Mouse (Mus musculus) CH12.LX (cell line): ENCODE results near the gene Ethe1. TPM values are rescaled to one million over a fixed set of nuclear protein-coding genes. Genes with fewer than 3 reads are reported as not detected.

Experiments
- DNase-seq: peaks from one replicate; pipeline ENCODE4 v3.0.0-alpha.2; 2013; ENCODE audit errors: extremely low read depth
- H3K27ac ChIP-seq: 2 replicates; pipeline ENCODE4 v1.5.1; 2012; ENCODE audit warnings: low read depth, mild to moderate bottlenecking, control low read depth, moderate library complexity; ENCODE audit not compliant: insufficient read depth
- H3K27me3 ChIP-seq: replicated peaks from 2 replicates; pipeline ENCODE3; 2012; ENCODE audit warnings: inconsistent platforms
- H3K36me3 ChIP-seq, 2 experiments: replicated peaks in 1 of 2; 2 replicates each; pipeline versions ENCODE3 to v1.6.1; 2012; ENCODE audit warnings: inconsistent platforms in 1 of 2, low read length in 1 of 2, mild to moderate bottlenecking in 1 of 2, mixed read lengths in 1 of 2, moderate library complexity in 1 of 2; ENCODE audit not compliant: control insufficient read depth in 1 of 2, insufficient read depth in 1 of 2
- H3K4me1 ChIP-seq, 2 experiments: 2 replicates each; pipeline ENCODE4 v1.6.1; 2012; ENCODE audit warnings: inconsistent platforms in 1 of 2, moderate library complexity in 1 of 2; ENCODE audit not compliant: insufficient read depth in 2 of 2, control insufficient read depth in 1 of 2
- H3K4me2 ChIP-seq: 2 replicates; pipeline ENCODE4 v1.6.1; 2012; ENCODE audit warnings: low read depth, mild to moderate bottlenecking, control low read depth; ENCODE audit not compliant: poor library complexity, insufficient read depth, severe bottlenecking
- H3K4me3 ChIP-seq, 3 experiments: fragments of 150-350 bp in 1 of 3; sonication (generic) in 1 of 3; replicated peaks in 1 of 3; 2 replicates each; pipeline versions ENCODE3 to v1.5.1; 2011 to 2012; ENCODE audit warnings: low read depth in 2 of 3, low read length in 2 of 3, mild to moderate bottlenecking in 2 of 3, moderate library complexity in 2 of 3, control low read depth in 1 of 3, improper control_type of control experiment in 1 of 3, inconsistent platforms in 1 of 3, mixed read lengths in 1 of 3; ENCODE audit not compliant: poor library complexity in 1 of 3
- H3K79me2 ChIP-seq: replicated peaks from 2 replicates; pipeline ENCODE4 v1.6.1; 2012; ENCODE audit warnings: mild to moderate bottlenecking, moderate library complexity; ENCODE audit not compliant: control insufficient read depth, poor library complexity, insufficient read depth, severe bottlenecking; ENCODE audit errors: extremely low read depth
- H3K9ac ChIP-seq: 2 replicates; pipeline ENCODE4 v1.6.1; 2012; ENCODE audit warnings: low read depth, mild to moderate bottlenecking, control low read depth, moderate library complexity; ENCODE audit not compliant: insufficient read depth
- H3K9me3 ChIP-seq: replicated peaks from 2 replicates; pipeline ENCODE3; 2012; ENCODE audit warnings: low read length, inconsistent platforms, mixed read lengths
- BHLHE40 ChIP-seq: IDR thresholded peaks from 2 replicates; pipeline ENCODE4 v1.6.1; 2011; ENCODE audit warnings: mild to moderate bottlenecking, low read depth, low read length, improper control_type of control experiment
- CHD1 ChIP-seq: IDR thresholded peaks from 2 replicates; pipeline ENCODE4 v1.6.1; 2012; ENCODE audit warnings: low read depth, low read length, improper control_type of control experiment, inconsistent platforms
- CHD2 ChIP-seq: IDR thresholded peaks from 2 replicates; pipeline ENCODE4 v1.6.1; 2011; ENCODE audit warnings: low read length, improper control_type of control experiment
- CTCF ChIP-seq, 2 experiments: IDR thresholded peaks in 1 of 2; conservative IDR thresholded peaks in 1 of 2; 2 replicates each; pipeline ENCODE4 v1.5.1; 2011 to 2012; ENCODE audit warnings: low read depth in 2 of 2, low read length in 2 of 2, improper control_type of control experiment in 1 of 2, inconsistent platforms in 1 of 2, mild to moderate bottlenecking in 1 of 2, moderate library complexity in 1 of 2
- EP300 ChIP-seq: IDR thresholded peaks from 2 replicates; pipeline ENCODE4 v1.6.1; 2011; ENCODE audit warnings: low read length, improper control_type of control experiment
- HCFC1 ChIP-seq: IDR thresholded peaks from 2 replicates; pipeline ENCODE4 v1.6.1; 2012; ENCODE audit warnings: low read depth, mild to moderate bottlenecking, inconsistent platforms, low read length, improper control_type of control experiment
- JUN ChIP-seq: IDR thresholded peaks from 2 replicates; pipeline ENCODE4 v1.6.1; 2011; ENCODE audit warnings: low read depth, mild to moderate bottlenecking, low read length, improper control_type of control experiment, moderate library complexity; ENCODE audit not compliant: insufficient read depth
- JUND ChIP-seq: conservative IDR thresholded peaks from 2 replicates; pipeline ENCODE4 v1.6.1; 2011; ENCODE audit warnings: low read depth, low read length, improper control_type of control experiment
- KAT2A ChIP-seq: IDR thresholded peaks from 2 replicates; pipeline ENCODE4 v1.6.1; 2012; ENCODE audit warnings: low read length, improper control_type of control experiment, inconsistent platforms; ENCODE audit not compliant: insufficient replicate concordance
- MAZ ChIP-seq: IDR thresholded peaks from 2 replicates; pipeline ENCODE4 v1.6.1; 2012; ENCODE audit warnings: low read depth, mild to moderate bottlenecking, inconsistent platforms, low read length, improper control_type of control experiment, moderate library complexity
- RCOR1 ChIP-seq: conservative IDR thresholded peaks from 2 replicates; pipeline ENCODE4 v1.6.1; 2012; ENCODE audit warnings: low read depth, mild to moderate bottlenecking, inconsistent platforms, low read length, improper control_type of control experiment
- SIN3A ChIP-seq: IDR thresholded peaks from 2 replicates; pipeline ENCODE4 v1.6.1; 2012; ENCODE audit warnings: low read length, improper control_type of control experiment, inconsistent platforms
- UBTF ChIP-seq: IDR thresholded peaks from 2 replicates; pipeline ENCODE4 v1.6.1; 2012; ENCODE audit warnings: low read depth, mild to moderate bottlenecking, inconsistent platforms, low read length, improper control_type of control experiment, moderate library complexity
- USF2 ChIP-seq: conservative IDR thresholded peaks from 2 replicates; pipeline ENCODE4 v1.6.1; 2011; ENCODE audit warnings: low read depth, low read length, improper control_type of control experiment
- ZC3H11A ChIP-seq: IDR thresholded peaks from 2 replicates; pipeline ENCODE4 v1.6.1; 2012; ENCODE audit warnings: low read depth, mild to moderate bottlenecking, inconsistent platforms, low read length, improper control_type of control experiment
- ZMIZ1 ChIP-seq: IDR thresholded peaks from 2 replicates; pipeline ENCODE4 v1.6.1; 2012; ENCODE audit warnings: low read depth, mild to moderate bottlenecking, inconsistent platforms, low read length, improper control_type of control experiment
- dilution Hi-C: fragments of 300-500 bp; cut with MboI; formaldehyde crosslinking; loops from 2 replicates; pipeline ENCODE4 v1.14.3; 2020; ENCODE audit warnings: low sequenced_read_pairs; ENCODE audit not compliant: extremely low pct_unique_long_range_greater_than_20kb, extremely low pct_ligation_motif_present
- in situ Hi-C: fragments of 300-500 bp; cut with MboI; formaldehyde crosslinking; loops from 3 replicates; pipeline ENCODE4 v1.14.3; 2019; ENCODE audit warnings: low sequenced_read_pairs, low pct_ligation_motif_present, low pct_unique_long_range_greater_than_20kb, mixed read lengths
- polyA plus RNA-seq: library from polyadenylated mRNA; unstranded; fragments of >175 nt; gene quantifications from 2 replicates; pipeline ENCODE4 v1.2.1, GENCODE M21; 2012; ENCODE audit warnings: low read depth; ENCODE audit not compliant: insufficient read length
- total RNA-seq, 2 experiments: library from RNA; depleted of rRNA; stranded (reverse); fragments of 300-350 nt in 1 of 2; fragments of >200 nt in 1 of 2; gene quantifications; 2 replicates each; pipeline ENCODE4 v1.2.3; 2012 to 2014

Ethe1 gene
- total RNA-seq (2012; rRNA removed), result 18.6 and 24.1 TPM in 2 replicates
- 25.0 and 32.0 TPM in 2 replicates for total RNA-seq (2014; rRNA removed)
- polyA plus RNA-seq, result 16.5 and 22.8 TPM in 2 replicates

DNA sequence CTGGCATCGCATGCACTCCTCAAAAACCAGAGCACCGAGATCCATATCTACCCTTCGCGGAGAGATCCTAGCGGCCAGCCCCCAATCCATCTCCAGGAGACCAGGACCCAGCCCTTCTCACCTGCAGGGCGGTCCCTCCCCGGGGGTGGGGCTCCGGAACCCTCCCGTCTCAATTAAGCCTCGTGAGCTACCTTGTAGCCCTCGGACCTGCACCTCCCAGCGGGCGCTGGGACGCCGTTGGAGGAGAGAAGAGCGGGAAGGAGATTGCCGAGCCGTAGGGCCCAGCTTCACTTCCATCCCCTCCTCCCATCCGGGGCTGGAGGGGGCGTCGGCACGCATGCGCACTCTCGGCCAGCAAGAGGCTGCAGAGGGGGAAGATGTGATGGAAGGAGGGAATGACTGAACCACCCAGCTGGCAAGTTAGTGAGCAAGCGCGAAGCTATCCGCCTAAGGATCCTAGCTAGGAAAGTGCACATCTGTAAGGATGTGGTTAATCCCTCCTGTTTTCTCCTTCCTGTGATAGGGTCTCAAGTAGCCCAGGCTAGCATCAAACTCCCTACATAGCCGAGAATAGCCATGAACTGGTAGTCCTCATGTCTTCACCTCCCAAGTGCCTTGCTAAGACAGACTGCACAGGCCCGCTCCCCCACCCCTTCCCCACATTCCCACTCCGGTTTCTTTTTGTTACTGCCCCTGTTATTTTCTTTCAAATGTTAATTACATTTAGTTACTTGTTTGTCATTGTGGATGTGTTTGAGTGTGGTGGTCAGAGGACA, at the start of gene Ethe1, which contains the start of gene Zfp575:
Gene Ethe1, plus strand, starts transcription at position 214 of the 776 bp plus-strand sequence.
Gene Zfp575, minus strand, starts transcription at position 312 of the 776 bp plus-strand sequence.
- DNase-seq, result no peak
- Histone ChIP-seq H3K9me3 (peaks cover 15% of the 10 kb centered on the region), H3K27ac (no peak within 1 kb of the TSS), H3K4me2 (no peak within 1 kb of the TSS), H3K4me3 (no peak within 1 kb of the TSS), H3K4me1 (peaks cover 5 to 15% of the 10 kb centered on the region in 2 experiments), H3K9ac (no peak within 1 kb of the TSS), H3K79me2 (no peaks in the 10 kb centered on the region), H3K27me3 (no peaks in the 10 kb centered on the region), H3K36me3 (no peaks in the 10 kb centered on the region)
- in situ Hi-C loops, result no loop called here
- dilution Hi-C loops, result no loop called here
- TF ChIP-seq USF2 (no peak), UBTF (no peak), BHLHE40 (no peak), KAT2A (no peak), JUN (no peak), CHD2 (no peak)

DNA sequence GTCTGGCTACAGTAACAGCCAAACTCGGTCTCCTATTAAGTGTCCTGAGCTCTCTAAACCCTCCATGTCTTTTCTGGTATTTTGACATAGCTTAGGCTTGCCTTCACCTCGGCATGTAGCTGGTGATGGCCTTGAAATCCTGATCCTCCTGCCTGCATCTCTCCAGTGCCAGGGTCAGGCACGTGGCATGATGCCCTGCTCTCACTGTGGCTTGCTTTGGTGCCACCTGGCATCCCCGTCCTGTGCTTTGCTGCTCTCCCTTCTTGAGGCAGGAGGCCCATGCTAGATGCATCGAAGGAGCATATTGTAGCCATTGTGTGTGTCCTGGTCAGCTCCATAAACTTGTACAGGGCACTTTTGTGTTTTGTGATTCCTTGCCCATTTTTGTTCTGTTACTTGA, 49.8 kb upstream of the Ethe1 start:
- TF ChIP-seq HCFC1, result no peak
- no peak for TF ChIP-seq SIN3A
- no peak for TF ChIP-seq CHD1
- TF ChIP-seq RCOR1, result no peak
- no peak for TF ChIP-seq MAZ
- TF ChIP-seq EP300, result no peak
- TF ChIP-seq ZMIZ1, result no peak
- no peak for TF ChIP-seq JUND
- TF ChIP-seq CTCF (conservative IDR thresholded peaks at IDR 0.05 in 1 of 2, IDR thresholded peaks at IDR 0.05 in 1 of 2; ENCODE audit: low read depth in 2 of 2, low read length in 2 of 2), result no peak
- TF ChIP-seq CHD2, result no peak
- TF ChIP-seq ZC3H11A, result no peak
- Histone ChIP-seq H3K4me2 (no peak overlapping the region), H3K27me3 (no peaks in the 10 kb centered on the region), H3K79me2 (no peaks in the 10 kb centered on the region), H3K4me3 (no peak overlapping the region), H3K9ac (no peak overlapping the region), H3K9me3 (no peaks in the 10 kb centered on the region), H3K36me3 (peaks cover 20 to 39% of the 10 kb centered on the region in 2 experiments), H3K27ac (no peak overlapping the region), H3K4me1 (peaks cover 0 to 39% of the 10 kb centered on the region in 2 experiments; a peak in 2 of 4 replicates)
- dilution Hi-C loops, result no loop called here
- no peak for DNase-seq
- in situ Hi-C loops, result loop anchor here (10.0 kb wide), 2 partner anchors 57 to 107 kb away; no protein-coding TSS in a partner anchor
